Mouse (Mus musculus) G1E-ER4 (cell line): Measurements from ENCODE around the gene Ola1. TPM values are rescaled to one million over a fixed set of nuclear protein-coding genes. Genes with fewer than 3 reads are reported as not detected.

Source experiments
- GATA1 ChIP-seq: IDR thresholded peaks from one replicate; pipeline ENCODE4 v1.8.0; 2012; ENCODE audit warnings: low read length, inconsistent platforms
- polyA plus RNA-seq: library from polyadenylated mRNA; stranded (reverse); fragments of >175 nt; gene quantifications from 2 replicates; pipeline ENCODE4 v1.2.3, GENCODE M21; 2012

Gene Ola1
- polyA plus RNA-seq, 1 experiment, result 56.6 TPM

DNA sequence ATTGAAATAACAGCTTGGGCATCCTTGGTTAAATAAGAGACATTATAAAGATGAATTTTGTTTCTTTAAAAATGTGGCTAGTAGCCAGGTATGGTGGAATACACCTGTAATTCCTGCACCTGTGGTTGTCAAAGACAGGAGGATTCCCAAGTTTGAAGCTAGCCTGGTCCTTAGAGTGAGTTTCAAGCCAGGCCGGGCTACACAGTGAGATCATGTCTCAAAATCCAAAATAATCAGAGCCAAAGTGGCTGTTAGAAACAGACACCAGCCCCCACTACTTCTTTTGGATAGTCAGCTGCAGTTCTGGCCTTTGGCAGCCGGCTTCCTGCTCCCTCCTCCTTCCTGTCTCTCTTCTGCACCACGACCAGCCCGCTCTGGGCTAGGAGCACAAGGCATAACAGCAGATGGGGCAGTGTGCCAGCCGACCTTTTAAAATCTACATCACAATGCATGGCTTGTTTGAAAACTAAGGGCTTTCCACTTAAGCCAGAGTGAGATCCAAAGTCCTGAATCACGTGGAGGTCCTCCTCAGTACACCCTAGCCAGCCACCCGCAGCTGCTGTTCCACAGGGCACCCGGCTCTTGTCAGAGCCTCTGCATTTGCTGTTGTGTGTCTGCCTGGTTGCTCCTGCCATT, 132.9 kb downstream of the Ola1 start:
- TF ChIP-seq GATA1, result no peak

DNA sequence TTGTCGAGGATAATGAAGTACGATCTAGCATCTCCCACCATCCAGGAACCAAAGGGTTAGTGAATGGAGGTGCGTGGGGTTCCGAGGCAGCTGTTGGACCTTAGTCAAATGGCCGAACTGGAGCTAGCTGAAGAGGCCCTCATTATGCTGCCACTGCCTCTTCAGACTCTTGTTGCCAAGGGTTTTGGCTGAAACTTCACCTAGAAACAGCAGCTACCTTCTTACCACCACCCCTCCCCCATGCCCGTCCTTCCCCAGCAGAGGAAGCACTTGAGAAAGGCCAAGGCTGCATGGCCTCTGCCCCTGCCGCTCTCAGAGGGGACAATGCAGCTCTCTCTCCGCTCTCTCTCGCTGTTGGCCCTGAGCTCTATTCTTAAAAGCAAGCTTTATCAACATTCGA, 136.2 kb downstream of the Ola1 start:
- no peak for TF ChIP-seq GATA1

GRCm38 (mm10) chr2:73081861-73082260, 136.9 kb downstream of the Ola1 start:
- no peak for TF ChIP-seq GATA1

DNA sequence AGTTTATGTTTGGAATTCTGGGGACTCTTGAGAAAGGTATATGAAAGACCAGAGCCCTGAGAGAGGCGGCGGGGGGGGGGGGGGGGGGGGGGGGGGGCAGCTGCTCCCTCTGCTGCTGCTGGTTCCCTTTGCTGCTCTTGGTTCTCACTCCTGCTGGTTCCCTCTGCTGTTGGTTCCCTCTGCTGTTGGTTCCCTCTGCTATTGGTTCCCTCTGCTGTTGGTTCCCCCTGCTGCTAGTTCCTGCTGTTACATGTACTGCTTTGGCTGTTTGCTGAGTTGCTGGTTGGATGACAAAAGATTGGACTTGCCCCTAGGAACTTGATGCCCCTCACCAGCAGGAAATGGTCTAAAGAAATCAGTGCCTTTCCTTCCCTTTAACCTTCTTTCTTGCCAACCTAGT, 138.6 kb downstream of the Ola1 start:
- no peak for TF ChIP-seq GATA1

DNA sequence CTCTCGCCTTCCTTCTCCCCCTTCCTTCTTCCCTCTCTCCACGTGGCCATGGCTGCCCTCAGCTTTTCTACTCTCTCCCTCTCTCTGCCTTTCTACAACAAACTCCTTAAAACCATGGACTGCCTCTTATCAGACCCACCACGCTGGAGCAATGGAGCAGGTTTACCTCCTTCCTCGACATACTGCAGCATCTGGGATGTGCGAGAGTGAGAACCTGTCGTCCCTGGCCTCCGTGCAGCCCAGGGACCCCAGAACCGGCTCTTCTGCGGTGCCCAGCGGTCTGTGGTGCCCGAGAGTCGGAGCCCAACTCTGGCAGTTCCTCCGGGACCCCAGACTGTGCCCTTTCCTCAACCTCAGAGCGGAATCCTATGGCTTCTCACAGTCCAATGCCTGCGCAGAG, 139.4 kb downstream of the Ola1 start:
- no peak for TF ChIP-seq GATA1

DNA sequence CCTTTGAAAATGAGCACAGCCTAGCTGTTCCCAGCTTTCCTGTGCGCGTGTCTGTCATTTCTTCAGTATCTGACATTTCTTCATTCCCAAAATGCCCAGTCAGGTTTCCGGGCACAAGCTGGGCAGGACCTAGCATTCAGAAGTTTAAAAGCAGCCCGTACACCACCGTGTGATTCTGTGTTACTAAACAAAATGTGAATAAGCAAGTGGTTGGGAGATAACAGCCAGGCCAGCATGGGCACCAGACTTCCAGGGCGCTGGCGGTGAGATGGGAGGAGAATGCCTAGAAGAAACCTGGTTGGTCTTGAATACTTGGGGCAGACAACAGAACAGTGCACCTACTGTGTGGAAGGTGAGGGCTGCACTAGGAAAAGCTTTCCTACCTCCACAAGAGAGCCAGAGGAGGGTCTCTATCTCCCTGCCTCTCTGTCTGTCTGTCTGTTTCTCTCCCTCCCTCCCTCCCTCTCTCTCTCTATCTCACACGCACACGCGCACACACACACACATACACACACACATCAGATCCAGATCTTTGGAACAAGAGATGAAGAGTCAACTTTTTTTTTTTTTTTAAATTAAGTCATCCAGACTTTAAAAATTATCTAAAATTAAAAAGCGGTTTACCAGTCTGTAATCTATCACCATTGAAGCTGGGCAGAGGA, 144.8 kb downstream of the Ola1 start:
- TF ChIP-seq GATA1, result no peak

DNA sequence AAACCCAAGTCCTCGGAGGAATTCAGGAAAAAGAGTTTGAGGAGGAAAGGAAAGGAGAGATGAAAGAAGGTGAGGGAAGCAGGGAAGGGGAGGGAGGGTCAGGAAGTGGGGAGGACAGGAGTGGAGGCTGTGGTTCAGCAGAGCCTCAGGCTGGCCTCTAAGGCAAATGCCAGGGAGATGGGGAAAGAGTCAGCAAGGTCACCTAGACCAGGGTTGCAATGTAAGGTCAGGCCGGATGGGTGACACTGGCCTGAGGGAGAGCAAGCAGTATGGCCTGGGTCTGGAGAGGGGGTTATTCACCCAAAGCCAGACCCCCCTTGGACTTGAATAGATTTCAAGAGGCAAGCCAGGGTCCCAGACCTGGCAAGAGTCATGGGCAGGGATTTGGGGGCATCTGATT, 147.5 kb downstream of the Ola1 start:
- TF ChIP-seq GATA1, result no peak

- no peak for TF ChIP-seq GATA1
These were observed 148.2 kb downstream of the Ola1 start for GRCm38 (mm10) chr2:73070449-73071076.

DNA sequence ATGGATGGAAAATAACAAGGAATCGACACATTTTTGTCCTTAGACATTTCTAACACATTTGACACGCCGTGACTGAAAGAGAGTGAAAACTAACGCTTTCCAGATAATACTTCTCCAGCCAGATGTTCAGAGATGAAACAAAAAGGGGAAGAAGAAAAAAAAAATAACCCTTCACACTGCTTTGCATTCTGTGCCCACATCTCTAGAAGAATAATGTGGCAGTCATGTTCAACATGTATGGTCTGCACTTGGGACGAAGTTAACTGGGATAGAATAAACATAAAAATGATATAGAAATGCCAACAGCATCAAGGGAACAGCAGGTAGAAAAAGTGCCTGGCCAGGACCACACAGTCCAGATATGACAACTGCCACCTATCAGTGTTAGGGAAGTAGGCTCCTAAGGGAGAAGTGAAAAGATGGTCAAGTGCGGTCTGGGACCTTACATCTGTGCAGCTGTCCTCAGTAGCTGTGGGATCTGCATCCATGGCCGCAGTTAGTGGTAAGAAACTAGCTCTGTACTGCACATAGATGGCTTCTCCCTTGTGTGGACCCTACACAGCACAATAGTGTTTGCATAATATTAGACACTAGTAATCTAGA, 149.4 kb downstream of the Ola1 start:
- TF ChIP-seq GATA1, result no peak

GRCm38 (mm10) chr2:73066307-73067167, 152.2 kb downstream of the Ola1 start:
- no peak for TF ChIP-seq GATA1

GRCm38 (mm10) chr2:73063911-73064619, 154.7 kb downstream of the Ola1 start:
- TF ChIP-seq GATA1, result no peak

DNA sequence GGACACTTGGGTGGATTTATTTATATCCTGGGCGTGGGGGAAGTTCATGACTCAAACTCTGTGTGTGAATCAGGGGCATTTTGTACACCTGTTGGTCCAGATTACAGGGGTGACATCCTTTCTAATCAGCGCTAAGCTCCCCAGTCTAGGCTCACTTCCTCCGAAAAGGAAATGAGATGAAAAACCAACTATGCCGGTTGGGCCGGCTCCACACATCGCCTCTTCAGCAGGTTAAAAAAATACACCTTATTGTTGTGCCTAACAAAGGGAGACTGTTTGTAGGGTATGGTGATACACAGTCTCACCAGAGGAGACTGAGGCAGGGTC, 158.5 kb downstream of the Ola1 start:
- no peak for TF ChIP-seq GATA1

GRCm38 (mm10) chr2:73059550-73060258, 159.0 kb downstream of the Ola1 start:
- TF ChIP-seq GATA1, result no peak

- no peak for TF ChIP-seq GATA1
These were observed 160.4 kb downstream of the Ola1 start for GRCm38 (mm10) chr2:73058344-73058743.
